Mouse (Mus musculus): ENCODE data around the gene Ucn3.
"Not testable (repeated sequence)": the region's sequence is repeated elsewhere in the genome, so short reads cannot be mapped to it uniquely, and the experiment has no call there.

Gene Ucn3

GRCm38 (mm10) chr13:3945249-3945648 is at the start of gene Ucn3:
Ucn3 (minus strand) TSS chr13:3945349.
- no peak for DNase-seq

GRCm38 (mm10) chr13:3992081-3992480 is 46.9 kb upstream of the Ucn3 start:
- no peak for DNase-seq

- no peak for DNase-seq
Measured at GRCm38 (mm10) chr13:3968849-3969248, 23.7 kb upstream of the Ucn3 start.

GRCm38 (mm10) chr13:3951198-3951914 is 6.2 kb upstream of the Ucn3 start:
- no peak for DNase-seq

- no peak for DNase-seq
Measured at GRCm38 (mm10) chr13:3949477-3949876, 4.3 kb upstream of the Ucn3 start.

- DNase-seq = no peak
Measured at GRCm38 (mm10) chr13:3947267-3947666, 2.1 kb upstream of the Ucn3 start.

- no peak for DNase-seq
Measured at GRCm38 (mm10) chr13:3944699-3945098, 450 bp downstream of the Ucn3 start.

GRCm38 (mm10) chr13:3926046-3926445 is 19.1 kb downstream of the Ucn3 start:
- DNase-seq = no peak

- no peak for DNase-seq
Measured at GRCm38 (mm10) chr13:3925632-3926031, 19.5 kb downstream of the Ucn3 start.

GRCm38 (mm10) chr13:3924483-3924882 is 20.7 kb downstream of the Ucn3 start:
- no peak for DNase-seq

GRCm38 (mm10) chr13:3917571-3918311 is 27.4 kb downstream of the Ucn3 start, which contains the start of the genes Net1 and Tubal3:
Net1 (minus strand) TSS chr13:3918220.
Tubal3 (plus strand) TSS chr13:3918274.
- DNase-seq = peak; percentile 76 to 79

GRCm38 (mm10) chr13:3913504-3913903 is 31.6 kb downstream of the Ucn3 start:
- DNase-seq = no peak

GRCm38 (mm10) chr13:3910356-3910755 is 34.8 kb downstream of the Ucn3 start:
- no peak for DNase-seq

GRCm38 (mm10) chr13:3908262-3908661 is 36.9 kb downstream of the Ucn3 start:
- DNase-seq = no peak

- no peak for DNase-seq
Measured at GRCm38 (mm10) chr13:3907151-3907696, 37.9 kb downstream of the Ucn3 start.

- no peak for DNase-seq
Measured at GRCm38 (mm10) chr13:3899301-3899700, 45.8 kb downstream of the Ucn3 start.

- DNase-seq = not testable (repeated sequence)
Measured at GRCm38 (mm10) chr13:3898202-3898601, 46.9 kb downstream of the Ucn3 start.

- peak; percentile 22 to 40 for DNase-seq
Measured at GRCm38 (mm10) chr13:3896913-3897312, 48.2 kb downstream of the Ucn3 start.

GRCm38 (mm10) chr13:3896032-3896431 is 49.1 kb downstream of the Ucn3 start:
- DNase-seq = no peak

GRCm38 (mm10) chr13:3895397-3895980 is 49.7 kb downstream of the Ucn3 start:
- no peak for DNase-seq

- no peak for DNase-seq
Measured at GRCm38 (mm10) chr13:3894549-3894948, 50.6 kb downstream of the Ucn3 start.

- peak; percentile 86 to 89 for DNase-seq
Measured at GRCm38 (mm10) chr13:3893126-3893734, 51.9 kb downstream of the Ucn3 start.

GRCm38 (mm10) chr13:3892601-3893000 is 52.5 kb downstream of the Ucn3 start:
- DNase-seq = no peak
